Comparison of ENCODE assay signal across 8 mouse cellular contexts in genomic region chr5:9724956-9725600, GRCm38 (mm10). TPM values are rescaled to one million over a fixed set of nuclear protein-coding genes. Genes with fewer than 3 reads are reported as not detected.
DNase-seq lines count a peak whose midpoint lies in the region; ATAC-seq and TF ChIP-seq lines count a peak whose summit lies in the region.

Gene Grm3 (minus strand): TSS chr5:9725170.

- peak; percentile 12 to 30 for DNase-seq in cerebellum, adult 2 months
- DNase-seq in cerebellum, adult 11 months, result no peak
- DNase-seq in thymus, adult 2 months, result peak; percentile 0
- no peak for DNase-seq in thymus, postnatal 14 days
- no peak for DNase-seq in limb, embryonic 14.5 days (ENCODE audit: low spot score)
- peak; percentile 52 for DNase-seq in right cerebral cortex, postnatal 25 days
- DNase-seq in ovary, postnatal 10 days (ENCODE audit: low spot score), result no peak

- H3K4me1 ChIP-seq in cerebellum, adult 2 months (ENCODE audit: control insufficient read depth, insufficient read depth, low read length), result no peaks in the 10 kb centered on the region
- no peaks in the 10 kb centered on the region for H3K4me1 ChIP-seq in thymus, adult 2 months (replicated peaks; ENCODE audit: control insufficient read depth, insufficient read depth, low read length)
- H3K4me1 ChIP-seq in hindbrain, embryonic 13.5 days (replicated peaks), result 0 out of 2 replicates have a peak, but pooled peaks cover 10% of the 10 kb centered on the region
- H3K4me1 ChIP-seq in limb, embryonic 14.5 days (ENCODE audit: control insufficient read depth, insufficient read depth, low read length), result 0 out of 2 replicates have a peak, but pooled peaks cover 5% of the 10 kb centered on the region

- H3K4me2 ChIP-seq in hindbrain, embryonic 13.5 days, result peak within 1 kb of the TSS; percentile 78
- peak within 1 kb of the TSS; percentile 88 for H3K4me2 ChIP-seq in limb, embryonic 14.5 days (replicated peaks; ENCODE audit: low read depth, low read length, severe bottlenecking)

- 1% methylated on average over 25 of the region's 25 CpGs for WGBS in cerebellum, adult 2 months
- WGBS in thymus, adult 2 months, result 11% methylated on average over 25 of the region's 25 CpGs
- WGBS in hindbrain, embryonic 13.5 days, result under 1% methylated on average over 25 of the region's 25 CpGs
- 0% methylated on average over 19 of the region's 25 CpGs for WGBS in limb, embryonic 14.5 days

- TF ChIP-seq POLR2A in cerebellum, adult 2 months (IDR thresholded peaks at IDR 0.05; ENCODE audit: borderline replicate concordance, insufficient read depth, low read length), result no peak
- no peak for TF ChIP-seq POLR2A in thymus, adult 2 months (IDR thresholded peaks at IDR 0.05; ENCODE audit: control insufficient read depth, extremely low read depth, insufficient read depth, low read length, poor library complexity)
- TF ChIP-seq POLR2A in limb, embryonic 14.5 days (IDR thresholded peaks at IDR 0.05; ENCODE audit: borderline replicate concordance, extremely low read depth, insufficient read depth, insufficient read length), result no peak

- H3K27me3 ChIP-seq in cerebellum, adult 2 months (ENCODE audit: control insufficient read depth, insufficient read depth, low read length), result no peaks in the 10 kb centered on the region
- no peaks in the 10 kb centered on the region; the same call in 1 of the 2 replicates for H3K27me3 ChIP-seq in thymus, adult 2 months (ENCODE audit: control insufficient read depth, insufficient read depth, low read length)
- H3K27me3 ChIP-seq in hindbrain, embryonic 13.5 days, result no peaks in the 10 kb centered on the region
- peaks cover 20% of the 10 kb centered on the region for H3K27me3 ChIP-seq in limb, embryonic 14.5 days (ENCODE audit: control insufficient read depth, insufficient read depth, low read length)

- peak within 1 kb of the TSS; percentile 61 for H3K4me3 ChIP-seq in cerebellum, adult 2 months (replicated peaks; ENCODE audit: insufficient read depth, low read depth, low read length)
- no peak within 1 kb of the TSS for H3K4me3 ChIP-seq in thymus, adult 2 months (ENCODE audit: control insufficient read depth, insufficient read depth, low read length)
- H3K4me3 ChIP-seq in hindbrain, embryonic 13.5 days, result peak within 1 kb of the TSS; percentile 69
- H3K4me3 ChIP-seq in limb, embryonic 14.5 days (replicated peaks; ENCODE audit: low read length), result peak within 1 kb of the TSS; percentile 43

- ATAC-seq in hindbrain, embryonic 13.5 days (ENCODE audit: low FRiP score), result peak; percentile 75
- ATAC-seq in limb, embryonic 14.5 days (ENCODE audit: low FRiP score, low read depth), result no peak

- no peaks in the 10 kb centered on the region for H3K9me3 ChIP-seq in hindbrain, embryonic 13.5 days
- no peaks in the 10 kb centered on the region for H3K9me3 ChIP-seq in limb, embryonic 14.5 days (ENCODE audit: control insufficient read depth, low read length)

- H3K36me3 ChIP-seq in thymus, adult 2 months (ENCODE audit: control insufficient read depth, insufficient read depth, low read length), result no peaks in the 10 kb centered on the region
- no peaks in the 10 kb centered on the region for H3K36me3 ChIP-seq in hindbrain, embryonic 13.5 days
- H3K36me3 ChIP-seq in limb, embryonic 14.5 days (ENCODE audit: control insufficient read depth, insufficient read depth, low read length), result no peaks in the 10 kb centered on the region

- no peak for TF ChIP-seq CTCF in cerebellum, adult 2 months (IDR thresholded peaks at IDR 0.05; ENCODE audit: borderline replicate concordance, insufficient read depth, low read depth, low read length)
- no peak for TF ChIP-seq CTCF in thymus, adult 2 months (IDR thresholded peaks at IDR 0.05; ENCODE audit: borderline replicate concordance, control insufficient read depth, extremely low read depth, insufficient read depth, low read length, poor library complexity)

- H3K27ac ChIP-seq in cerebellum, adult 2 months (ENCODE audit: insufficient read depth, low read length), result peak within 1 kb of the TSS; percentile 23; the same call in 1 of the 2 replicates
- H3K27ac ChIP-seq in thymus, adult 2 months (ENCODE audit: control insufficient read depth, insufficient read depth, low read length), result no peak within 1 kb of the TSS
- H3K27ac ChIP-seq in hindbrain, embryonic 13.5 days, result peak within 1 kb of the TSS; percentile 84
- H3K27ac ChIP-seq in limb, embryonic 14.5 days (replicated peaks; ENCODE audit: low read depth, low read length), result no peak within 1 kb of the TSS

- H3K9ac ChIP-seq in hindbrain, embryonic 13.5 days, result peak within 1 kb of the TSS; percentile 85
- peak within 1 kb of the TSS; percentile 51 for H3K9ac ChIP-seq in limb, embryonic 14.5 days (ENCODE audit: low read depth, low read length, severe bottlenecking)

RNA-seq across cellular contexts. Expression of gene Grm3, which starts in this region (rescaled TPM):
- 15.9 and 17.7 TPM in 2 replicates for polyA plus RNA-seq in cerebellum, adult 2 months (2012; rRNA removed)
- not detected in 2 replicates for polyA plus RNA-seq in thymus, adult 2 months (2012; rRNA removed)
- polyA plus RNA-seq in hindbrain, embryonic 13.5 days (2015; fragmentation: Nextera tagmentation; extraction: Ambion mirVana), result 28.4 and 29.6 TPM in 2 replicates
- polyA plus RNA-seq in limb, embryonic 14.5 days (2012; rRNA removed), result 0.54 and 0.83 TPM in 2 replicates
- 0.84 and 1.5 TPM in 2 replicates for polyA plus RNA-seq in limb, embryonic 14.5 days (2014; fragmentation: Nextera tagmentation; extraction: Ambion mirVana)

Comparison
In these comparisons a context has a peak if more than half of its experiments do, and no peak if none do; other contexts are left out.
1. DNase-seq: peak in cerebellum, adult 2 months (2 of 2) and right cerebral cortex, postnatal 25 days (single experiment); none in cerebellum, adult 11 months (single experiment), thymus, postnatal 14 days (single experiment), limb, embryonic 14.5 days (single experiment) and ovary, postnatal 10 days (single experiment).
2. Peak in DNase-seq in thymus, adult 2 months; RNA of the gene not detected or under 1 TPM.
3. H3K27ac ChIP-seq: peak in cerebellum, adult 2 months (single experiment) and hindbrain, embryonic 13.5 days (single experiment); none in thymus, adult 2 months (single experiment) and limb, embryonic 14.5 days (single experiment).